Mouse (Mus musculus): Measurements from ENCODE around the gene Lin28a.
"Not testable (repeated sequence)": the region's sequence is repeated elsewhere in the genome, so short reads cannot be mapped to it uniquely, and the experiment has no call there.

The Lin28a gene

DNA sequence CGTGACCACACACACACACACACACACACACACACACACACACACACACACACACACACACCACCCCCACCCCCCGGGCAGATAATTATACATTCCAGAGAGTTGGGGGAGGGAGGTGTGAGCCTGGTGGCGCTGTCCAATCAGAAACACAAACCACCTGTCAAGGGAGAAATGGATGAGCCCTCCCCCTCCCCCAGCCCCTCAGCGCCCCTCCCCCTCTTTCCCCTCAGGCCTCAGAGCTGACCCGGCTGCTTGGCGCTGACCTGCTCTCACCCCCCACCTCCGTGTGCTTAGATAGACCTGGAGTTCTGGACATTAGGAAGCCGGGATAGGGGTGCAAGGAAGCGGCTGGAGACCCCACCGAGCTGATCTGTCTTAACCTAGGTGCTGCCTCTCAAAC, 569 bp upstream of the Lin28a start:
- in situ Hi-C loops (cut with MboI, MseI) = no loop called here

GRCm38 (mm10) chr4:134018038-134018778, 433 bp downstream of the Lin28a start:
- in situ Hi-C loops (cut with MboI, MseI) = no loop called here

DNA sequence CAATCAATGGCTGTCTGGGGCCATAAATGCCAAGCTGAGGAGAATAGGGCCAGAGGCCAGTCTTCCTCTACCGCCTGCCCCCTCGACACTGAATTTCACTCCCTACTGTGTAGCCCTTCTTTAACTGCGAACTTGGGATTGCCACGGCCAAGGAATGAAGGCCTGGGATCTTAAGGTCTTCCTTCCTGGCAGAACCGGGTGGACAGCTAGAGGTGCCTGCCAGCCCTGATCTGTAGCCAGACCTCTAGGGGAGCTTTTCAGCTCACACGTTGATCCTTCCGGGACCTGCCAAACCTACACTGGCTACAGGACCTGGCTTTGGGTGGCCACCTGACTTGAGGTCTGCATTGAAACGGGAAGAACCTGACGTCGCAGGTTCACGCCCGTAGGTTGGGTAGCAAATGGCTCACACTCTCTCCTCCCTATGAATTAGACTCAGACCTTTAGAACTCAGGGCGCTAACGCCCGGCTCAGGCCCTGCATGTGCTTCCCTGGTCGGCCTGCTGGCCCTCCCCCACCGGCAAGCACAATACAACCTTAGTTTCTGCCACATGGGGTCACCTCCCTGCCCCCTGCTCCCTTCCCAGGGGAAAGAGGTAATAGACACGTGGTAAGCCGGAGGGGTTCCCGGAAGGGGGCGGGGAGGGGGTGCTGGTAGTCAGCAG, 1.3 kb downstream of the Lin28a start:
- in situ Hi-C loops (cut with MboI, MseI) = no loop called here

- in situ Hi-C loops (cut with MboI, MseI) = no loop called here
Measured at GRCm38 (mm10) chr4:134016767-134017166, 1.9 kb downstream of the Lin28a start.

DNA sequence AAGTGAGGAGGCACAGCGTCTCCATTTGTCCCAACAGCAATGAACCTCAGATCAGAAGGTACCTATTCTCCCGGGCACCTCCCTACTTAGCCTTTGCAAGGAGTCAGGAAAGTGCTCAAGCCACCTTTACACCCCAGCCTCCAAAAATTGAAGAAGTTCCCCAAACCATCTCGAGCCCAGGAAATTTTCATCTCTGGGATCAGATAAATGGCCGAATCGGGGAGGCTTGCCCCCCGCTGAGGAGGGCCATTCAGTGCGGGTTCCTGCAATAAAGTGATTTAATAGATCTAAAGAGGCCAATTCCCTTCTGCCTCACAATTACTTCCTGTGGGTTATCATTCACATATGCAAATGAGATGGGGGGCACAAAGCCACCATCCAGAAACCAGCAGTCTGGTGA, 2.4 kb downstream of the Lin28a start:
- in situ Hi-C loops (cut with MboI, MseI) = no loop called here

DNA sequence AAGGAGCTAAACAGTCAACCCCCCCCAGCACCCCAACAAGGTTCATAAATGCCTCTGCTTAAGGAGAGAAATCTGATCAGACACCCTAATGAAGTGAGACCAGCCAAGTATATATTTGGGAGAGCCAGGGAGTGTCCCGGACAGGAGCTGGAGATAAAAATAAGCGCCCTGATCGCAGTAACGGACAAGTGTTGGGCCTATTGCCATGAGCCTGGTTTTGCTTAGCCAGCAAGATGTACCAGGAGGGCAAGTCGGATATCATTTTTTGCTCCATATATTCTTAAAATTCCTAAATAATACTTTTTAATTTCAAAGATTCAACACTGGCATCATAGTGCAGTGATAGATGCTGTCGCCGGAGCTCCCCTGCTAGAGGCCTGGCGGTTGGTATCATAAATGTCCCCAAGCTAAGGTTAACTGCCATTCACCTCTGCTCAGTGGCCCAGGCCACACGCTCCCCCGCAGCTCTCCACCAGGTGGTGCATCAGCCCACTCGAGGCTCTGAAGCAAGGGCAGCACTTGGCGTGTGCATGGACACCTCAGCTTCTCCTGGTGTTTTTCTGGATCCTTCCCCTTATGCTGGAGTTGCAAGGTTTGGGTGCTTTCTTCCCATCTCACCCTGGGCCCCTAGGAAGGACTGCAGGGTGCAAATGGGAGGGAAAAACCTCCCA, 5.6 kb downstream of the Lin28a start:
- in situ Hi-C loops (cut with MboI, MseI) = no loop called here

- in situ Hi-C loops (cut with MboI, MseI) = no loop called here
Measured at GRCm38 (mm10) chr4:134011450-134012414, 6.9 kb downstream of the Lin28a start.

- in situ Hi-C loops (cut with MboI, MseI) = no loop called here
Measured at GRCm38 (mm10) chr4:134009709-134010108, 8.9 kb downstream of the Lin28a start.

DNA sequence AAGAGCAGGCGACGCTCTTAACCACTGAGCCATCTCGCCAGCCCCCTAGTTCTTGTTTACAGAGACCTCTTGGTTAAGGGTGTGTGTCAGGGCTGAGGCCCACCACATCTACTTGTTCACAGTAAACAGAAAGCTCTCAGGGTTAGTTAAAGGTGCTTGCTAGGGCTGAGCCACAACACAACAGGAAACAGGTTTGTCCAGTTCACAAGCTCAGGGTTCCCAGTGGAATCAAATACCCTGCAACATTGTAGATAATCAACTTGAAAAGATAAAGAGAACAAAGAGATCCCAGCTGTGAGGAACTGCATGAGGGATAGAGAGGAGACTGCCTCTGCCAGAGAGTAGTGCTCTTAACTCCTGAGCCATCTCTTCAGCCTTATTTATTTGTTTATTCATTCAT, 11.8 kb downstream of the Lin28a start:
- in situ Hi-C loops (cut with MboI, MseI) = no loop called here

DNA sequence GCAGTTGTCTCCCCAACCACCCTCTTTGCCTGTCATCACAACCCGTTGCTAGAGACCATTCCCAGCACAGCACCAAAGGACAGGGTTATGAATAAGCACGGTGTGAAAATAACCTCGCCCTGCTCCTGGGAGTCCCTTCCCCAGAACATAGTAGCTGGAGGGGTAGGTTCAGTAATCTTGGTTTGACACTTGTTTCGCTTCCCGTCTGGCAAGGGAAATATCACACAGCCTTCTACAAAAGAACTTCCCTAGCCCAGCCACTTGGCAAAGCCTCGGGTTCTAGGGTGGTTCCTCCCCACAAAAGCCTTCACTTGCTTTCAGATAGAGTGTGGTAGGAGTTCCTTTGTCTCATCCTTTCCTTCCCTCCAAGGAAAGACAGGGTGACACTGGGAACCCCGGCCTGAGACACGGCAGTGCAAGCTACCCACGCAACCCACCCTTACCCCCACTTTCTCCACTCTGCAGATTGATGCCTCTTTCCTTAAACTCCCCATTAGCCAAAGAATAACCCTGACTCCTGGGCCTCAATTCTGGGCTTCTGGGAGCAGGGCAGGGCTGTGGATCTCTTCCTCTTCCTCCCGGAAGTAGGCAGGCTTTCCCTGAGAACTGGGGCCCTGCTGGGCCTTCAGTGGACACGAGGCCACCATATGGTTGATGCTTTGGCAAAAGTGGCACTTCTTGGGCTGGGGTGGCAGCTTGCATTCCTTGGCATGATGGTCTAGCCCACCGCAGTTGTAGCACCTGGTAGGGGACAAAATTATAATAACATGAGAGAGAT, 12.9 kb downstream of the Lin28a start:
- in situ Hi-C loops (cut with MboI, MseI) = no loop called here

DNA sequence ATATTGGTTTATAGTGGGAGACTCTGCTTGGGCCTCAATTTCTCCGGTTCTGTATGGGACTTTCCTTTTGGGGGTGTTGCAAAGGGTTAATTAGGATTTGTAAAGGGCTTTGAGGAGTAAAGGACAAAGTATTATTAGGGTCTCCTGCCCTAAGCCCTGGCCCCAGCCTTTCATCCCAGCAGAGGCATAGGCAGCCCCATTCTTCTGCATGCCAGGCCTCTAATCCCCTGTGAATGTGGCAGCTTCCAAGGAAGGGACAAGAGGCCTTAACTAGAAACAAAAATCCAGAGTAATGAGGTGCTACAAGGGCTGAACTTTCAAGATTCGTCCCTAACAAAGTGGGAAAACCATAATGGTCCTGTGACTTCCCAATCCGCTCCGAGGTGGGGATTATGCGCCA, 15.7 kb downstream of the Lin28a start:
- in situ Hi-C loops (cut with MboI, MseI) = no loop called here

- in situ Hi-C loops (cut with MboI, MseI) = no loop called here
Measured at GRCm38 (mm10) chr4:134002246-134002645, 16.4 kb downstream of the Lin28a start.

- in situ Hi-C loops (cut with MboI, MseI) = no loop called here
Measured at GRCm38 (mm10) chr4:134001710-134002109, 16.9 kb downstream of the Lin28a start.

GRCm38 (mm10) chr4:134000466-134001438, 17.9 kb downstream of the Lin28a start, which contains the start of gene Dhdds:
Gene Dhdds (minus strand): TSS chr4:134000918.
- in situ Hi-C loops (cut with MboI, MseI) = no loop called here

- in situ Hi-C loops (cut with MboI, MseI) = no loop called here
Measured at GRCm38 (mm10) chr4:133994697-133995096, 23.9 kb downstream of the Lin28a start.

- in situ Hi-C loops (cut with MboI, MseI) = no loop called here
Measured at GRCm38 (mm10) chr4:133991087-133991660, 27.5 kb downstream of the Lin28a start.

- in situ Hi-C loops (cut with MboI, MseI) = no loop called here
Measured at GRCm38 (mm10) chr4:133990035-133990434, 28.6 kb downstream of the Lin28a start.

- in situ Hi-C loops (cut with MboI, MseI) = not testable (repeated sequence)
Measured at GRCm38 (mm10) chr4:133988289-133988688, 30.4 kb downstream of the Lin28a start.

DNA sequence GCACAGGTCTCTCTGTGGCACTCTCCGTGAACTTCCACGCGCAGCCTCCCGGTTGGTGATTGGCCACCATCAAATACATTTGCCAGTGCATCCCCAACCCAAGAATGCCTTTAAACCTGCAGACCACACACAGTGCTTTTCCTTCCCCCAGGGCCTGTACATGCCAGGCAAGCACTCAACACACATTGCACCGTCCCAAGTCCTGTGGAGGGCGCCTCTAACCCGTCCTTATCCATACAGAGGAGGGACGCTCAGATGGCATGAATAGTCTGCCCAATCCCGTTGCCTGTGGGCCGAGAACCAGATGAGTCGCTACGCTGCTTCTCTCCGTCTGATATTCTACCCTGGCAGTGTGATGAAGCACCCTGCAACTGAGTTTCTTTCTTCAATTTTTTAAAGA, 35.7 kb downstream of the Lin28a start:
- in situ Hi-C loops (cut with MboI, MseI) = no loop called here

Data from T-helper 2 cell (primary cell).